Mouse (Mus musculus): ENCODE results near the gene Sprr2h. TPM values are rescaled to one million over a fixed set of nuclear protein-coding genes. Genes with fewer than 3 reads are reported as not detected.

The Sprr2h gene
- polyA plus RNA-seq, 1 experiment from 2014 or later = not detected

Other genes starting within 250 kb of the Sprr2h start
- not detected in 2 replicates for gene Lelp1, start 242.9 kb upstream of the Sprr2h start, polyA plus RNA-seq (2015; fragmentation: Nextera tagmentation; extraction: Ambion mirVana)
- not detected in 2 replicates for gene Sprr2a1, start 169.9 kb upstream of the Sprr2h start, polyA plus RNA-seq (2015; fragmentation: Nextera tagmentation; extraction: Ambion mirVana)
- gene Sprr2a2, start 169.8 kb upstream of the Sprr2h start, polyA plus RNA-seq (2015; fragmentation: Nextera tagmentation; extraction: Ambion mirVana) = not detected in 2 replicates
- gene Sprr2a3, start 100.3 kb upstream of the Sprr2h start, polyA plus RNA-seq (2015; fragmentation: Nextera tagmentation; extraction: Ambion mirVana) = not detected in 2 replicates
- gene Sprr2b, start 69.1 kb upstream of the Sprr2h start, polyA plus RNA-seq (2015; fragmentation: Nextera tagmentation; extraction: Ambion mirVana) = 0.35 TPM in 1 of 2 replicates, not detected in the other
- gene Sprr2d, start 46.5 kb upstream of the Sprr2h start, polyA plus RNA-seq (2015; fragmentation: Nextera tagmentation; extraction: Ambion mirVana) = not detected in 2 replicates
- not detected in 2 replicates for gene Sprr2e, start 33.5 kb upstream of the Sprr2h start, polyA plus RNA-seq (2015; fragmentation: Nextera tagmentation; extraction: Ambion mirVana)
- not detected in 2 replicates for gene Sprr2f, start 20.5 kb upstream of the Sprr2h start, polyA plus RNA-seq (2015; fragmentation: Nextera tagmentation; extraction: Ambion mirVana)
- not detected in 2 replicates for gene Sprr2i, start 22.3 kb downstream of the Sprr2h start, polyA plus RNA-seq (2015; fragmentation: Nextera tagmentation; extraction: Ambion mirVana)
- not detected in 2 replicates for gene Sprr2j-ps, start 32.4 kb downstream of the Sprr2h start, polyA plus RNA-seq (2015; fragmentation: Nextera tagmentation; extraction: Ambion mirVana)
- 9.0 and 11.1 TPM in 2 replicates for gene Gm9774, start 43.7 kb downstream of the Sprr2h start, polyA plus RNA-seq (2015; fragmentation: Nextera tagmentation; extraction: Ambion mirVana)
- not detected in 2 replicates for gene Sprr2k, start 46.9 kb downstream of the Sprr2h start, polyA plus RNA-seq (2015; fragmentation: Nextera tagmentation; extraction: Ambion mirVana)
- gene Sprr1b, start 53.1 kb downstream of the Sprr2h start, polyA plus RNA-seq (2015; fragmentation: Nextera tagmentation; extraction: Ambion mirVana) = not detected in 2 replicates
- gene Sprr3, start 73.0 kb downstream of the Sprr2h start, polyA plus RNA-seq (2015; fragmentation: Nextera tagmentation; extraction: Ambion mirVana) = not detected in 2 replicates
- gene Sprr1a, start 100.2 kb downstream of the Sprr2h start, polyA plus RNA-seq (2015; fragmentation: Nextera tagmentation; extraction: Ambion mirVana) = not detected in 2 replicates
- gene Sprr4, start 114.8 kb downstream of the Sprr2h start, polyA plus RNA-seq (2015; fragmentation: Nextera tagmentation; extraction: Ambion mirVana) = not detected in 2 replicates
- not detected in 2 replicates for gene 2310046K23Rik, start 148.8 kb downstream of the Sprr2h start, polyA plus RNA-seq (2015; fragmentation: Nextera tagmentation; extraction: Ambion mirVana)
- not detected in 2 replicates for gene Ivl, start 188.1 kb downstream of the Sprr2h start, polyA plus RNA-seq (2015; fragmentation: Nextera tagmentation; extraction: Ambion mirVana)
- gene Smcp, start 203.3 kb downstream of the Sprr2h start, polyA plus RNA-seq (2015; fragmentation: Nextera tagmentation; extraction: Ambion mirVana) = not detected in 2 replicates
- gene 2210017I01Rik, start 221.8 kb downstream of the Sprr2h start, polyA plus RNA-seq (2015; fragmentation: Nextera tagmentation; extraction: Ambion mirVana) = not detected in 2 replicates
- gene Lce6a, start 236.0 kb downstream of the Sprr2h start, polyA plus RNA-seq (2015; fragmentation: Nextera tagmentation; extraction: Ambion mirVana) = not detected in 2 replicates